Mouse (Mus musculus) liver, embryonic 12.5 days (tissue): ENCODE measurements around the gene Bpifa2. TPM values are rescaled to one million over a fixed set of nuclear protein-coding genes. Genes with fewer than 3 reads are reported as not detected.
A peak's percentile ranks its signal among the peaks of the same experiment; 100 is the strongest.

Experiments
- ATAC-seq: fragments of 200-750 bp; cut with Nextera tagmentation; 2 replicates; pipeline ENCODE4 v1.8.0; 2017; ENCODE audit warnings: moderate number of reproducible peaks, mild to moderate bottlenecking, moderate library complexity
- H3K27ac ChIP-seq: fragments of 300-500 bp; sonication (generic); 2 replicates; pipeline ENCODE4 v1.5.1; 2016; ENCODE audit warnings: mild to moderate bottlenecking
- H3K27me3 ChIP-seq: fragments of 300-500 bp; sonication (generic); replicated peaks from 2 replicates; pipeline ENCODE4 v1.6.1; 2016; ENCODE audit warnings: mild to moderate bottlenecking, moderate library complexity
- H3K36me3 ChIP-seq: fragments of 300-500 bp; sonication (generic); 2 replicates; pipeline ENCODE4 v1.6.1; 2016; ENCODE audit warnings: mild to moderate bottlenecking, moderate library complexity
- H3K4me1 ChIP-seq: fragments of 300-500 bp; sonication (generic); 2 replicates; pipeline ENCODE4 v1.6.1; 2016
- H3K4me2 ChIP-seq: fragments of 300-500 bp; sonication (generic); 2 replicates; pipeline ENCODE4 v1.6.1; 2016; ENCODE audit warnings: mild to moderate bottlenecking, moderate library complexity
- H3K4me3 ChIP-seq: fragments of 300-500 bp; sonication (generic); 2 replicates; pipeline ENCODE4 v1.5.1; 2016; ENCODE audit warnings: mild to moderate bottlenecking, moderate library complexity
- H3K9ac ChIP-seq: fragments of 300-500 bp; sonication (generic); 2 replicates; pipeline ENCODE4 v1.6.1; 2016; ENCODE audit warnings: mild to moderate bottlenecking, moderate library complexity
- H3K9me3 ChIP-seq: fragments of 300-500 bp; sonication (generic); replicated peaks from 2 replicates; pipeline ENCODE4 v1.6.1; 2016; ENCODE audit warnings: mild to moderate bottlenecking, moderate library complexity
- WGBS: fragments of 180-500 bp; shearing (Covaris S2); methylation state at CpG from one replicate; pipeline ENCODE4 v1.1.7; 2016; ENCODE audit not compliant: insufficient replicate concordance; 5-methylcytosine and 5-hydroxymethylcytosine counted together
- polyA plus RNA-seq: library from polyadenylated mRNA; unstranded; fragments of >200 nt; fragmentation: Nextera tagmentation; extraction: Ambion mirVana; gene quantifications from 2 replicates; pipeline ENCODE4 v1.2.1, GENCODE M21; 2016

Gene Bpifa2
- not detected in 2 replicates for polyA plus RNA-seq

GRCm38 (mm10) chr2:154007965-154008364 lies at the start of gene Bpifa2:
Bpifa2 (plus strand) TSS chr2:154008265.
- WGBS: 41% methylated on average over 3 of the region's 3 CpGs
- Histone ChIP-seq H3K27me3 (no peaks in the 10 kb centered on the region), H3K9me3 (no peaks in the 10 kb centered on the region), H3K9ac (no peak within 1 kb of the TSS), H3K4me2 (no peak within 1 kb of the TSS), H3K4me1 (no peaks in the 10 kb centered on the region), H3K4me3 (no peak within 1 kb of the TSS), H3K36me3 (no peaks in the 10 kb centered on the region), H3K27ac (no peak within 1 kb of the TSS)
- no peak for ATAC-seq

DNA sequence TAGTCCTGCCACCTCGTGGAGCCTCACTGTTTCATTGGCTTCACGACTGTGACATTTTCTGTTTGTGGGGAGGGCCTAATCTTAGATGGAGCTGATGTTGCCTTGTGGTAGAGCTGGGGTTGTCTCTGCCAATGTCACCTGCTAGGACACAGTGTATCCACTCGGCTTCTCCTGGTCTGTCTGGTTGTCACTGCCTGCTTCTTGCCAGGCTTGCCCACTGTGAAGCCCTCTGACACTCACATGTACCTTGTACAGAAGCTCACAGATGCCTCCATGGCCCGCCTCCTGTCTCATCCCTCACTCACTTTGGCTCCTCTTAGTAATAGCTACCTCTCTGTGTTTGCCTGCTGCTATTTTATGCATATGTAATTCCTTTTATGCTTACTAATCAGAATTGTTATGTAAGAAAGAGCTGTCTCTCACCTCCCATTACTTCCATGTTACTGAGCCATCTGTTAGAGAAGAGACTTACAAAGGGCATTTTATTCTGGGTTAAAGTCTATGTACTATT lies 45.2 kb upstream of the Bpifa2 start:
- Histone ChIP-seq H3K9me3 (no peaks in the 10 kb centered on the region), H3K9ac (no peak overlapping the region), H3K4me2 (no peak overlapping the region), H3K27me3 (no peaks in the 10 kb centered on the region), H3K4me1 (no peaks in the 10 kb centered on the region), H3K4me3 (no peak overlapping the region), H3K36me3 (no peaks in the 10 kb centered on the region), H3K27ac (no peak overlapping the region)
- 40% methylated on average over 4 of the region's 4 CpGs for WGBS
- no peak for ATAC-seq

GRCm38 (mm10) chr2:153963334-153963733 lies 44.7 kb upstream of the Bpifa2 start:
- no peak overlapping the region for H3K4me2 ChIP-seq
- no peak overlapping the region for H3K4me3 ChIP-seq
- H3K27me3 ChIP-seq: no peaks in the 10 kb centered on the region
- no peak for ATAC-seq
- no peak overlapping the region for H3K27ac ChIP-seq
- no peaks in the 10 kb centered on the region for H3K36me3 ChIP-seq
- no peaks in the 10 kb centered on the region for H3K4me1 ChIP-seq
- no peak overlapping the region for H3K9ac ChIP-seq
- 55% methylated on average over 1 of the region's 1 CpGs for WGBS
- H3K9me3 ChIP-seq: no peaks in the 10 kb centered on the region

DNA sequence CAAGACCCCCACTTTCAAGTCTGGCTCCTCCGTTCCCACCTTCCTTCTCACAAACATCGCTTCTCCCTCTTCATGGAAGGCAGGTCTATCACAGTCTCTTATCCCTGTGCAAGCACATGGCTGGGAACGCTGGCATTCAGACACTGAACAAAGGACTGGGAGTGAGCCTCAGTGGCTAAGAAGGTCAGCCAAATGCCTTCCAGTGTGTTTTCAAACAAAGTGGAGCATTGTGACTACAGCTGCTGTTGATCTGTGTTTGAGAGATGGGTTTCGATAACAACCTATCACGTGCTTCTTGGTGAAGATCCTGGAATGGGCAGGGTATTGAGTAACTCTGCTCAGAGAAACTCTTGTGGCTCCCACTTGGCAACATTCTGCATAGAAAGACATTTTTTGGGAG lies 37.8 kb upstream of the Bpifa2 start:
- Histone ChIP-seq H3K4me3 (no peak overlapping the region), H3K9ac (no peak overlapping the region), H3K4me1 (no peaks in the 10 kb centered on the region), H3K36me3 (no peaks in the 10 kb centered on the region), H3K4me2 (no peak overlapping the region), H3K27me3 (no peaks in the 10 kb centered on the region), H3K27ac (no peak overlapping the region), H3K9me3 (no peaks in the 10 kb centered on the region)
- 69% methylated on average over 5 of the region's 5 CpGs for WGBS
- ATAC-seq: no peak

DNA sequence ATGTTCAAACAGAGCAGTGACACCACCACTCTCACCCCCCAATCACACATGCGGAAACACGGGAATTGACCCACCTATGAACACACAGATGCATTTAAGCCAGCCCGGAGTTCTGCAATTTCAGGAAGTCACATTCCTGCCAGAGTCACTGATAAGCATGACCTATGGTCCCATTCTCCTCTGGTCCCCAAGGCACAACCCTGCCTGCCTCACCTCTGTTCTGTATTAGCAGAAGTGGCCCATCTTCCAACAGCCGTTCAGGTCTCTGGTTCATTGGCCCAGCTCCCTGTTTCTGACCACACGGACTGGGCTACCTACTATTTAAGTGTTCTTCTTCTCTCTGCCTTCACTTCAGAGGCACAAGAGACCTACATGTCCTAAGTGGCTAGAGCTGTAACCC lies 33.5 kb upstream of the Bpifa2 start, which contains the start of gene Bpifa6:
TSS of gene Bpifa6 (plus strand) at position 364 of the 400 bp plus-strand sequence.
- no peaks in the 10 kb centered on the region for H3K9me3 ChIP-seq
- H3K36me3 ChIP-seq: no peaks in the 10 kb centered on the region

DNA sequence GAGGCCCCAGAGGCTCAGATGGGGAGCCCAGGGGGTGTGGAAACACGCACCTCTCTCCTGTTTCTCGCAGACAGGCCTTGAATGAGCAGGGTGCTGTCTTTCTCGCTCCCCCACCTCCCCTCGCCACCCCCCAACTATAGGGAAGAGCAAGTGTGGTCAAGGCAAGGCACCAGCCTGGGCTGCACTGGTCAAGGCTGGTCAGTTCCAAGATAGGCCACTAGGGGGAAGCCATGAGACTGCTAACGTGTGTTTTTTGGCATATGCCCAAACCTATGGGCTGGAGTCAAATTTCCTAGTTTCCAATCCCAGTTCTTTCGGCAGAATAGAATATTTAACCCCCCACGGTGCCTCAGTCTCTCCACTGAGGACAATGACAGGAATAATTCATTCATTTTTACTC lies 12.3 kb upstream of the Bpifa2 start:
- ATAC-seq: 0 out of 2 replicates have a peak, but pooled peaks have one; percentile 10
- H3K9me3 ChIP-seq: no peaks in the 10 kb centered on the region
- no peaks in the 10 kb centered on the region for H3K4me1 ChIP-seq
- no peaks in the 10 kb centered on the region for H3K36me3 ChIP-seq
- no peak overlapping the region for H3K27ac ChIP-seq
- no peaks in the 10 kb centered on the region for H3K27me3 ChIP-seq
- WGBS: 5% methylated on average over 7 of the region's 7 CpGs
- H3K4me3 ChIP-seq: no peak overlapping the region
- no peak overlapping the region for H3K4me2 ChIP-seq
- H3K9ac ChIP-seq: no peak overlapping the region

More for the DNA sequence above, 33.5 kb upstream of the Bpifa2 start, which contains the start of gene Bpifa6:
- WGBS: 60% methylated on average over 5 of the region's 5 CpGs
- Histone ChIP-seq H3K27ac (no peak within 1 kb of the TSS), H3K9ac (no peak within 1 kb of the TSS), H3K4me3 (no peak within 1 kb of the TSS), H3K4me2 (no peak within 1 kb of the TSS), H3K27me3 (no peaks in the 10 kb centered on the region), H3K4me1 (no peaks in the 10 kb centered on the region)
- no peak for ATAC-seq

GRCm38 (mm10) chr2:154000501-154000900 lies 7.6 kb upstream of the Bpifa2 start:
- no peak for ATAC-seq
- WGBS: 47% methylated on average over 3 of the region's 3 CpGs
- Histone ChIP-seq H3K27me3 (no peaks in the 10 kb centered on the region), H3K9me3 (no peaks in the 10 kb centered on the region), H3K4me3 (no peak overlapping the region), H3K27ac (no peak overlapping the region), H3K4me1 (no peaks in the 10 kb centered on the region), H3K4me2 (no peak overlapping the region), H3K9ac (no peak overlapping the region), H3K36me3 (no peaks in the 10 kb centered on the region)

DNA sequence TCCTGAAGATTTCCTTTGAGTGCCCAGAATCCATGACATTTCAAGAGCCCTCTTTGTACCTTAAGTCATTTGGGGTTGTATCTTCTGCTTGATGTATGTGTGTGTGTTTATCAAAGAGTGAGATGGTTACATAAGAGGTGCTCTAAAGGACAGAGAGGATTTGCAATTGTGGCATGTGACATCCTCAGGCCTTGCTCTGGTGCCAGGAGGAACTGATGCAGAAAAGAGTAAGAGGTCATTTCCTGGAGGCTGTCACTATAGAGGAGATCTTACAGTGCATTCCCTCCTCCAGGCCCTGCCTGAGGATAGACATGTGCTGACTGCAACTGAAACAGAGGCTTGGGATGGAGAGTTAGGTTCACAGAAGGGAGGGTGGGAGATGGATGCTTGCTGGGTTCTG lies 7.0 kb upstream of the Bpifa2 start:
- H3K27me3 ChIP-seq: no peaks in the 10 kb centered on the region
- ATAC-seq: no peak
- no peaks in the 10 kb centered on the region for H3K4me1 ChIP-seq
- H3K36me3 ChIP-seq: no peaks in the 10 kb centered on the region
- H3K9me3 ChIP-seq: no peaks in the 10 kb centered on the region
- H3K27ac ChIP-seq: no peak overlapping the region
- H3K4me2 ChIP-seq: no peak overlapping the region
- H3K9ac ChIP-seq: no peak overlapping the region
- no peak overlapping the region for H3K4me3 ChIP-seq

GRCm38 (mm10) chr2:154004456-154004855 lies 3.6 kb upstream of the Bpifa2 start:
- Histone ChIP-seq H3K27ac (no peak overlapping the region), H3K4me2 (no peak overlapping the region), H3K4me3 (no peak overlapping the region), H3K9me3 (no peaks in the 10 kb centered on the region), H3K27me3 (no peaks in the 10 kb centered on the region), H3K36me3 (no peaks in the 10 kb centered on the region), H3K9ac (no peak overlapping the region), H3K4me1 (no peaks in the 10 kb centered on the region)
- 35% methylated on average over 1 of the region's 1 CpGs for WGBS
- ATAC-seq: no peak

DNA sequence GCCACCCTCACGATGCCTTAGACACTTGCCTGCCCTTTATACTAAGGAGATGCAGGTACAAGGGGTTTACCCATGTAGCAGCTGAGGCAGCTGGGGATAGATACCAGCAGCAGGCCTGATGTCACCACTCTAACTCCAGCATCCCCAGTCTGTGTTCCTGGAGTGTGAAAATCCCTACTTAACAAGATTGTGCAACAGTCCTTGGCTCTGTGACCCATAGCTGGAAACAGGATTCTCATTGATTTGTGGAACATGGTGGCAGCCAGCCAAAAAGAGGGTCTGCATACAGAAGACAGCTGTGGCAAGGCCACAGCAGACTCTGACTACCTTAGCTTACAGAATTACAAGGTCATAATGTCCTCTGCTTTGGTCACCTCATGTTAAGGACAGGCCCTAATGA lies 3.0 kb upstream of the Bpifa2 start:
- 57% methylated on average over 1 of the region's 1 CpGs for whole genome bisulfite sequencing
- no peak for ATAC-seq
- Histone ChIP-seq H3K36me3 (no peaks in the 10 kb centered on the region), H3K4me1 (no peaks in the 10 kb centered on the region), H3K4me3 (no peak overlapping the region), H3K9ac (no peak overlapping the region), H3K9me3 (no peaks in the 10 kb centered on the region), H3K4me2 (no peak overlapping the region), H3K27ac (no peak overlapping the region), H3K27me3 (no peaks in the 10 kb centered on the region)

- H3K36me3 ChIP-seq: no peaks in the 10 kb centered on the region
- H3K9me3 ChIP-seq: no peaks in the 10 kb centered on the region
- no peaks in the 10 kb centered on the region for H3K27me3 ChIP-seq
- no peak for ATAC-seq
- H3K4me2 ChIP-seq: no peak overlapping the region
- no peak overlapping the region for H3K4me3 ChIP-seq
- WGBS: 66% methylated on average over 4 of the region's 4 CpGs
- H3K4me1 ChIP-seq: no peaks in the 10 kb centered on the region
- H3K9ac ChIP-seq: no peak overlapping the region
- no peak overlapping the region for H3K27ac ChIP-seq
These were observed 2.3 kb upstream of the Bpifa2 start for GRCm38 (mm10) chr2:154005734-154006133.

- Histone ChIP-seq H3K4me1 (no peaks in the 10 kb centered on the region), H3K9me3 (no peaks in the 10 kb centered on the region), H3K9ac (no peak overlapping the region), H3K36me3 (no peaks in the 10 kb centered on the region), H3K4me3 (no peak overlapping the region), H3K4me2 (no peak overlapping the region), H3K27me3 (no peaks in the 10 kb centered on the region), H3K27ac (no peak overlapping the region)
- WGBS: 63% methylated on average over 2 of the region's 2 CpGs
- ATAC-seq: no peak
These were observed 1.7 kb upstream of the Bpifa2 start for GRCm38 (mm10) chr2:154006331-154006730.

DNA sequence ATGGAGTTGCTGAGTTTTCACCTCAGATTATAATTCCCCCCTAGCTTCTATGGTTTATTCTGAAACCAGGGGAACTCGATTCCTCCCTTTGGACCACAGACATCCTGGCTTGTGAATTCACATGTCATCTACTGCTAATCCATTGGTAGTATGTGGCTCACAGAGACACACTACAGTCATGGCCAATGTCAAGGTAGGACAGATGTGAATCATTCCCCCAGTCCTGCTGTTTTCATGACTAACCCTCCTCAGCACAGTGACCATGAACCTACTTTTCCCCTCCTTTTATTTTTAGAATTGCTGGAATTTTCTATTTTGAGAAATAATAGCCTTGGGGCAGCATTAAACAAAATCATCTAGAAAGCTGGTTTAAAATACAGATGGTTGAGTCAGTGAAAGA lies 684 bp upstream of the Bpifa2 start:
- H3K4me2 ChIP-seq: no peak overlapping the region
- H3K4me3 ChIP-seq: no peak overlapping the region
- no peak overlapping the region for H3K9ac ChIP-seq
- no peaks in the 10 kb centered on the region for H3K9me3 ChIP-seq
- no peaks in the 10 kb centered on the region for H3K27me3 ChIP-seq
- WGBS: 43% methylated on average over 1 of the region's 1 CpGs
- no peak overlapping the region for H3K27ac ChIP-seq
- H3K4me1 ChIP-seq: no peaks in the 10 kb centered on the region
- no peak for ATAC-seq
- H3K36me3 ChIP-seq: no peaks in the 10 kb centered on the region
